Mouse (Mus musculus): ENCODE data around the gene Fam160b1. TPM values are rescaled to one million over a fixed set of nuclear protein-coding genes. Genes with fewer than 3 reads are reported as not detected.

Gene Fam160b1
- polyA plus RNA-seq, 1 experiment from 2014 or later = 17.7 TPM

DNA sequence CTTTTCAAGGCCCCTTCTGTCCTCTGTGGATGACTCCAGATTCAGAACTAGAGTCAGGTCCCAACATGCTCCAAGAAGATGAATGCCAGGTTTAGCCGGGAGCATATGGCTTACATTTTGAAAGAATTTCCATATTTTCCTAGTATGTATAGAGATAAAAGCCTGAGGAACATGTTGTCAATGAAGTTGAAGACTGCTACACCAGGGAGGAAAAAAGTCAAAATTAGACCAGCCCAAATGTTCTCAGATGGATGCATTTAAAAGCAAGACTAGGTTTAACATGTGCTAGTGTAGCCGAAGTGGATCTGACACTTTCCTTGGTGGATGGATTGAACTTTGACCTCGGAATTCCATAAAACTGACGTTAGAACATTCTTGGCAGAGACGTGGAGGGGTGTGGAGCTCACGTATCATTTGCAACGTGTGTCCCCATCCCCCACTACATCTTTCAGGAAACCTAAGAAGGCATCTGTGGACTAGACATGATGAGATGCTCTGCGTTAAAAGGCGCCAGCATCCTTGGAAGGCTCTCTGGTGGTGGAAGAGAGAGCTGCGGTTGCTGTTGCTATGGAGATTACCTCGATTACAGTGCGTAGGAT is 8.0 kb upstream of the Fam160b1 start:
- WGBS = 88% methylated on average over 12 of the region's 12 CpGs

GRCm38 (mm10) chr19:57353228-57353627 is 7.3 kb upstream of the Fam160b1 start:
- WGBS = 86% methylated on average over 10 of the region's 10 CpGs
- no peak for ATAC-seq (ENCODE audit: low FRiP score, low read depth)
- H3K36me3 ChIP-seq = no peaks in the 10 kb centered on the region

More for the DNA sequence above, 8.0 kb upstream of the Fam160b1 start:
- Histone ChIP-seq H3K9ac (replicated peaks) (no peak overlapping the region), H3K27me3 (no peaks in the 10 kb centered on the region), H3K36me3 (no peaks in the 10 kb centered on the region), H3K4me3 (no peak overlapping the region), H3K4me2 (replicated peaks) (no peak overlapping the region), H3K9me3 (0 out of 2 replicates have a peak, but pooled peaks cover 7% of the 10 kb centered on the region), H3K4me1 (peaks cover 9% of the 10 kb centered on the region), H3K27ac (replicated peaks) (no peak overlapping the region)
- ATAC-seq (ENCODE audit: low FRiP score, low read depth) = no peak

GRCm38 (mm10) chr19:57354050-57354449 is 6.4 kb upstream of the Fam160b1 start:
- Histone ChIP-seq H3K27ac (replicated peaks) (no peak overlapping the region), H3K4me3 (no peak overlapping the region), H3K4me2 (replicated peaks) (no peak overlapping the region), H3K4me1 (peaks cover 11% of the 10 kb centered on the region), H3K9ac (replicated peaks) (no peak overlapping the region), H3K9me3 (no peaks in the 10 kb centered on the region), H3K36me3 (no peaks in the 10 kb centered on the region), H3K27me3 (no peaks in the 10 kb centered on the region)
- no peak for ATAC-seq (ENCODE audit: low FRiP score, low read depth)
- 95% methylated on average over 11 of the region's 11 CpGs for WGBS

More at GRCm38 (mm10) chr19:57353228-57353627, 7.3 kb upstream of the Fam160b1 start:
- H3K27ac ChIP-seq (replicated peaks) = no peak overlapping the region
- H3K9me3 ChIP-seq = no peaks in the 10 kb centered on the region
- H3K4me3 ChIP-seq = no peak overlapping the region
- H3K4me1 ChIP-seq = peaks cover 11% of the 10 kb centered on the region
- no peak overlapping the region for H3K9ac ChIP-seq (replicated peaks)
- H3K27me3 ChIP-seq = no peaks in the 10 kb centered on the region
- no peak overlapping the region for H3K4me2 ChIP-seq (replicated peaks)

DNA sequence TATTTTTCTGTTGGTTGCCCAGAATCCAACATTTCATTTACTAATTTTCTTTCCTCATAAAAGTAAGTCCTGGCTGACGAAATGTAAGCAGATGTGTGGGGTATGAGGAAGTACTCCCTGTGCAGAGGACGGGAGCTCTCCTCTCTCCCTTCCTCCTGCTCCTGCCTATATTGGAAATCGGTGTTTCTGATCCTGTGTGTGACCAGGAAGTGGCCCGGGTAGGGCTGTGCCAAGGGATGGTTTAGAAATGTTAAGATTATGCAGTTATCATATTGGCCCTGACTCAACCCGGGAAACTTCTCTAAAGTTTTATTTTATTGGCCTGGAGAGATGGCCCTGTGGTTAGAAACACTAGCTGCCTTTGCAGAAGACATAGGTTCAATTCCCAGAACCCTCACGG is 5.8 kb upstream of the Fam160b1 start:
- no peak overlapping the region for H3K9ac ChIP-seq (replicated peaks)
- H3K27me3 ChIP-seq = no peaks in the 10 kb centered on the region
- ATAC-seq (ENCODE audit: low FRiP score, low read depth) = no peak
- peaks cover 17% of the 10 kb centered on the region for H3K4me1 ChIP-seq
- H3K4me2 ChIP-seq (replicated peaks) = no peak overlapping the region
- no peak overlapping the region for H3K27ac ChIP-seq (replicated peaks)
- no peaks in the 10 kb centered on the region for H3K36me3 ChIP-seq
- no peak overlapping the region for H3K4me3 ChIP-seq
- WGBS = 91% methylated on average over 6 of the region's 6 CpGs
- no peaks in the 10 kb centered on the region for H3K9me3 ChIP-seq

DNA sequence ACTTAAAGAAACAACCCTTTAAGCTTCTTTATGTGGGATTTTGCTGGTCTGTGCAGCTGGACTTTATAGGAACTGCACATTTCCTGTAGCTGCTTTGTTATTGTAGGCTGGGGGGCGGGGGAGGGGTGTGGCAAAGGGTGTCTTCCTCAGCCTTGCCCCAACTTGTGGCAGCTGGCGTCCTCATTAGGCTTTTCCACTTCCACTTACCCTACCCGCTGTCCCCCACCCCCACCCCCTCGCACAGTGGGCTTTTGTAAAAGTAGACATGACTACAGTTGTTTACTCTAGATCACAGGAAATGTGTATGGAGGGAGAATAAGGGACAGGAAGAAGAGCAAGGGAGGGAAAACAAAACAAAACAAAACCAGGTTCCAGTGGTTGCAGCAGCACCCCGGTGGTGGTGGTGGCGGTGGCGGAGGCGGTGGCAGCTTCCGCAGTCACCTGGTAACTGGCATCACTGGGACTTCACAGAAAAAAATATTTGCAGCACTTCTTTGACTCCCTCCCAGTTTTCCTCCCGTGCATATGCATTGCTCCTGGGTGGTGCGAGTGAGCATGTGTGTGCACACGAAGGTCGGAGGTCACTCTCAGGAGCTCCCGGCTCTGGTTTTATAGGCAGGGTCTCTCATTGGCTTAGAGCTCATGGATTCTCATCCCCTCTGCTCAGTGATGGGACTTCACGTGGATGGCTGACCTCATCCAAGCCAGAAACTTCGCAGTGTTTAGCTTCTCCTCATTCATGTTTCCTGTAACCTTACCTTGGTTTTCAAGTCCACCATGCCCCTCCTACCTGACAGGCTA is 4.8 kb upstream of the Fam160b1 start:
- no peaks in the 10 kb centered on the region for H3K36me3 ChIP-seq
- peak overlapping the region; percentile 20 for H3K27ac ChIP-seq (replicated peaks)
- no peak overlapping the region for H3K4me2 ChIP-seq (replicated peaks)
- no peak overlapping the region for H3K9ac ChIP-seq (replicated peaks)
- WGBS = 85% methylated on average over 16 of the region's 16 CpGs
- peaks cover 24% of the 10 kb centered on the region for H3K4me1 ChIP-seq
- H3K4me3 ChIP-seq = no peak overlapping the region
- H3K9me3 ChIP-seq = no peaks in the 10 kb centered on the region
- no peak for ATAC-seq (ENCODE audit: low FRiP score, low read depth)
- no peaks in the 10 kb centered on the region for H3K27me3 ChIP-seq

GRCm38 (mm10) chr19:57356273-57356672 is 4.2 kb upstream of the Fam160b1 start:
- H3K4me1 ChIP-seq = peaks cover 24% of the 10 kb centered on the region
- H3K27me3 ChIP-seq = no peaks in the 10 kb centered on the region
- H3K9me3 ChIP-seq = no peaks in the 10 kb centered on the region
- H3K27ac ChIP-seq (replicated peaks) = no peak overlapping the region
- no peaks in the 10 kb centered on the region for H3K36me3 ChIP-seq
- WGBS = 87% methylated on average over 7 of the region's 7 CpGs
- H3K4me3 ChIP-seq = no peak overlapping the region
- ATAC-seq (ENCODE audit: low FRiP score, low read depth) = no peak
- no peak overlapping the region for H3K4me2 ChIP-seq (replicated peaks)
- no peak overlapping the region for H3K9ac ChIP-seq (replicated peaks)

DNA sequence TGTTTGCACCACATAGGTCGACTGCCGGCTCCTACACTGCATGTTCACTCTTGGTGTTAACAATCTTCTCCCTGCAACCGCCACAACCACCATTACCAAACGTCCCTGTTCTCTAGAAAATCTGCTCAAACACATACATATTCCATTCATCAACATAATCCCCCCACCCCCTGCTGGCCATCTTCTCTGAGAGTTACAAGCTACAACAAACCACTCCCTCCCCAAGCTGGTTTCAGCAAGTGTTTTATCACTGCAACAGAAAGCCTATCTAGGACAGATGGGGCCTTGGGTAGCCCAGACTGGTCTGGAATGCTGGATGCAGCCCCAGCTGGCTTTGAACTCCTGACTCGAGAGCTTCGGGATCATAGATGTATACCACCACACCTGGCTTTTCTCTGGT is 3.2 kb upstream of the Fam160b1 start:
- Histone ChIP-seq H3K4me3 (no peak overlapping the region), H3K36me3 (no peaks in the 10 kb centered on the region), H3K27me3 (no peaks in the 10 kb centered on the region), H3K9ac (replicated peaks) (peak overlapping the region; percentile 11; the same call in 1 of the 2 replicates), H3K4me1 (peaks cover 24% of the 10 kb centered on the region), H3K9me3 (no peaks in the 10 kb centered on the region), H3K27ac (replicated peaks) (no peak overlapping the region), H3K4me2 (replicated peaks) (no peak overlapping the region)
- WGBS = 85% methylated on average over 6 of the region's 6 CpGs
- ATAC-seq (ENCODE audit: low FRiP score, low read depth) = no peak

GRCm38 (mm10) chr19:57357811-57358210 is 2.7 kb upstream of the Fam160b1 start:
- Histone ChIP-seq H3K4me2 (replicated peaks) (no peak overlapping the region), H3K9me3 (no peaks in the 10 kb centered on the region), H3K27ac (replicated peaks) (no peak overlapping the region), H3K4me1 (peaks cover 30% of the 10 kb centered on the region), H3K9ac (replicated peaks) (no peak overlapping the region), H3K4me3 (no peak overlapping the region), H3K27me3 (no peaks in the 10 kb centered on the region), H3K36me3 (no peaks in the 10 kb centered on the region)
- ATAC-seq (ENCODE audit: low FRiP score, low read depth) = no peak
- 93% methylated on average over 5 of the region's 5 CpGs for WGBS

GRCm38 (mm10) chr19:57358322-57358721 is 2.2 kb upstream of the Fam160b1 start:
- Histone ChIP-seq H3K27me3 (no peaks in the 10 kb centered on the region), H3K9ac (replicated peaks) (no peak overlapping the region), H3K27ac (replicated peaks) (no peak overlapping the region), H3K9me3 (no peaks in the 10 kb centered on the region), H3K4me1 (peaks cover 32% of the 10 kb centered on the region), H3K36me3 (no peaks in the 10 kb centered on the region), H3K4me2 (replicated peaks) (no peak overlapping the region), H3K4me3 (no peak overlapping the region)
- 78% methylated on average over 12 of the region's 12 CpGs for WGBS
- ATAC-seq (ENCODE audit: low FRiP score, low read depth) = no peak

DNA sequence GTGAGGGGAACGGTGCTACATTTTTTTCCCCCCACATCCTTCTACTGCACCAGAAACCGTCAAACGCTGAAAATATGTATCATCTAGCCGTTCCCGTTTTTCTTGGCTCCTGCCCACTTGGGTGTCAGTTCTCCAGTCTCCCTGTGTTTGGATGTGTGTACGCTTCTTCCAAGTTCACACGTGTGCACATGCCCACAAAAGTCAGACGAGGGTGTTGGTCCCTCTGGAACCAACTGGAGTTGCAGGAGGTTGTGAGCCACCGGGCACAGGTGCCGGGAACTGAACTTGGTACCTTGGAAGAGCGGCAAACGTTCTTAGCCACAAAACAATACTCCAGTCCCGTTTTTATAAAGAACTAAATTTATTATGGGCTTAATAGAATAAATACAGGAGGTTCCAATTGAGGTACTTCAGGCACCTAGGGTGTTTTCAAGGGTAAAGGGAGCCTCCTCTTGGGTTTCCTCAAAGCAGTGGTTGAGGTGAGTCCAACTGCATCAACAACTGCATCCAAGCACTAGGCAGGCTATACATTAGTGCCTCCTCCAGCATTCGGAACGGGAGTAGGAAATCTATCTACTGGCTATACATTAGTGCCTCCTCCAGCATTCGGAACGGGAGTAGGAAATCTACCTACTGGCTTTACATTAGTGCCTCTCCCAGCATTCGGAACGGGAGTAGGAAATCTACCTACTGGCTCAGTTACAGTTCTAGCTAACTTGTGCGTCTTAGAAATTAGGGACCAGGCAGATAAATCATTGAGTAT is 1.5 kb upstream of the Fam160b1 start:
- Histone ChIP-seq H3K9ac (replicated peaks) (no peak overlapping the region), H3K27ac (replicated peaks) (no peak overlapping the region), H3K27me3 (no peaks in the 10 kb centered on the region), H3K4me2 (replicated peaks) (no peak overlapping the region), H3K9me3 (no peaks in the 10 kb centered on the region), H3K4me3 (no peak overlapping the region), H3K36me3 (no peaks in the 10 kb centered on the region), H3K4me1 (peaks cover 36% of the 10 kb centered on the region)
- no peak for ATAC-seq (ENCODE audit: low FRiP score, low read depth)
- 95% methylated on average over 20 of the region's 20 CpGs for WGBS

GRCm38 (mm10) chr19:57359701-57360326 is 666 bp upstream of the Fam160b1 start:
- no peaks in the 10 kb centered on the region for H3K27me3 ChIP-seq
- H3K4me1 ChIP-seq = peaks cover 44% of the 10 kb centered on the region
- H3K27ac ChIP-seq (replicated peaks) = peak overlapping the region; percentile 94; the same call in 1 of the 2 replicates
- no peaks in the 10 kb centered on the region for H3K9me3 ChIP-seq
- H3K9ac ChIP-seq (replicated peaks) = peak overlapping the region; percentile 31; the same call in 1 of the 2 replicates
- H3K4me3 ChIP-seq = peak overlapping the region; percentile 68; the same call in 1 of the 2 replicates
- H3K4me2 ChIP-seq (replicated peaks) = peak overlapping the region; percentile 60
- 48% methylated on average over 10 of the region's 10 CpGs for WGBS
- no peaks in the 10 kb centered on the region for H3K36me3 ChIP-seq
- no peak for ATAC-seq (ENCODE audit: low FRiP score, low read depth)

Data from midbrain, embryonic 12.5 days (tissue).